Mouse (Mus musculus) forebrain, embryonic 15.5 days (tissue): Measurements from ENCODE around the gene Ms4a10. TPM values are rescaled to one million over a fixed set of nuclear protein-coding genes. Genes with fewer than 3 reads are reported as not detected.
A peak's percentile ranks its signal among the peaks of the same experiment; 100 is the strongest.

Experiments used
- ATAC-seq: fragments of 200-750 bp; cut with Nextera tagmentation; replicated peaks from 2 replicates; pipeline ENCODE4 v1.8.0; 2017; ENCODE audit warnings: mild to moderate bottlenecking, moderate TSS enrichment, moderate library complexity
- H3K27ac ChIP-seq: fragments of 300-500 bp; sonication (generic); replicated peaks from 2 replicates; pipeline ENCODE4 v1.5.1; 2015; ENCODE audit warnings: mild to moderate bottlenecking, inconsistent platforms
- H3K27me3 ChIP-seq: fragments of 300-500 bp; sonication (generic); 2 replicates; pipeline ENCODE4 v1.6.1; 2015; ENCODE audit warnings: inconsistent platforms
- H3K36me3 ChIP-seq: fragments of 300-500 bp; sonication (generic); 2 replicates; pipeline ENCODE4 v1.6.1; 2015; ENCODE audit warnings: mild to moderate bottlenecking, inconsistent platforms
- H3K4me1 ChIP-seq: fragments of 300-500 bp; sonication (generic); 2 replicates; pipeline ENCODE4 v1.6.1; 2015; ENCODE audit warnings: inconsistent platforms
- H3K4me2 ChIP-seq: fragments of 300-500 bp; sonication (generic); replicated peaks from 2 replicates; pipeline ENCODE4 v1.6.1; 2015; ENCODE audit warnings: mild to moderate bottlenecking, inconsistent platforms
- H3K4me3 ChIP-seq: fragments of 300-500 bp; sonication (generic); 2 replicates; pipeline ENCODE4 v1.5.1; 2015; ENCODE audit warnings: mild to moderate bottlenecking, inconsistent platforms
- H3K9ac ChIP-seq: fragments of 300-500 bp; sonication (generic); replicated peaks from 2 replicates; pipeline ENCODE4 v1.6.1; 2015; ENCODE audit warnings: mild to moderate bottlenecking, inconsistent platforms
- H3K9me3 ChIP-seq: fragments of 300-500 bp; sonication (generic); 2 replicates; pipeline ENCODE4 v1.6.1; 2016; ENCODE audit warnings: inconsistent platforms
- WGBS: fragments of 180-500 bp; shearing (Covaris S2); methylation state at CpG from one replicate; pipeline ENCODE4 v1.1.7; 2015; ENCODE audit warnings: mixed read lengths; 5-methylcytosine and 5-hydroxymethylcytosine counted together
- polyA plus RNA-seq: library from polyadenylated mRNA; unstranded; fragments of >200 nt; fragmentation: Nextera tagmentation; extraction: Ambion mirVana; gene quantifications from 2 replicates; pipeline ENCODE4 v1.2.1, GENCODE M21; 2015

Ms4a10 gene
- polyA plus RNA-seq, 1 experiment from 2014 or later = not detected

DNA sequence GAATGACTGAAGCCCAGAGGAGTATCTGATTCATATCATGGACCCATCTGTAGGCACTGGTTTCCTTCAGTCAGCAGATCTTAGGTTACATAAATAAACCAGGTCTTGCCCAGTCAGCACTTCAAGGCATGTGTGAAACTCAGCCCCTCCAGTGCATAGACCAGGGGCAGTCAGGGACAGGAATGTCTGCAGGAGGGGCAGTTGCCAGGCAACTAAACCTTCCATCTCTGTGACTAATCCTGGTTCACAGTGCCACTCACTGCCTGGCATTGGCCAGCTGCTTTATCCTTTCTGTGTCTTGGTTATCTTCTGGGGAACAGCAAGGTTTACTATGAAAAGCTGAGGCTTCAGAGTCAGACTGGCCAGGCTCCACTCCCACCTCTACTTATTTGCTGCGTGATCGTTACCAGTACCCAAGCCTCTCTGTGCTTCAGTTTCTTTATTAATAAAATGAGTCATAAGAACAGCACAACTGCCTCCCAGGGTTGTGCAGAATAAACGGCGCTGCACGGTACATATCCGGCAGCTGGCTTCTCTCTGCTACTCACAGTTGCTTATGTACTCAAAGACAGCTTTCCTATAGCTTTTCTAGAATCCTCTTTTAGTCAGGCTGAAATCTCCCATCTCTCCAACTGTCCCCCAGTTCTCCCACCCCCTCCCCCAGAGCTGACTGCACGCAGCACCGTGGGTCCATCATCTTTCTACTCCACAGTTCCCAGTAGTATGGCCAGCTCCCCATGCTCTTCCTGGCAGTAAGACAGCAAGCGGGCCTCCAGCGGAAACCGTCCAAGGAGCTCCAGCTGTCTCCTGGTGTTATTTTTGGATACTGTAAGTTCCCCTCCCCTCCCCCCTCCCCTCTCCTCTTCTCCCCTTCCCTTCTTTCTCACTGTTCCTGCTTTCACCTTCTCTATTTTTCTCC is 22.2 kb downstream of the Ms4a10 start:
- no peak overlapping the region for H3K27ac ChIP-seq
- H3K9ac ChIP-seq = no peak overlapping the region
- no peak overlapping the region for H3K4me2 ChIP-seq
- no peak for ATAC-seq
- 74% methylated on average over 11 of the region's 11 CpGs for WGBS
- H3K4me3 ChIP-seq = no peak overlapping the region
- H3K27me3 ChIP-seq = 0 out of 2 replicates have a peak, but pooled peaks cover 3% of the 10 kb centered on the region
- H3K4me1 ChIP-seq = peaks cover 17% of the 10 kb centered on the region
- no peaks in the 10 kb centered on the region for H3K36me3 ChIP-seq
- no peaks in the 10 kb centered on the region for H3K9me3 ChIP-seq

DNA sequence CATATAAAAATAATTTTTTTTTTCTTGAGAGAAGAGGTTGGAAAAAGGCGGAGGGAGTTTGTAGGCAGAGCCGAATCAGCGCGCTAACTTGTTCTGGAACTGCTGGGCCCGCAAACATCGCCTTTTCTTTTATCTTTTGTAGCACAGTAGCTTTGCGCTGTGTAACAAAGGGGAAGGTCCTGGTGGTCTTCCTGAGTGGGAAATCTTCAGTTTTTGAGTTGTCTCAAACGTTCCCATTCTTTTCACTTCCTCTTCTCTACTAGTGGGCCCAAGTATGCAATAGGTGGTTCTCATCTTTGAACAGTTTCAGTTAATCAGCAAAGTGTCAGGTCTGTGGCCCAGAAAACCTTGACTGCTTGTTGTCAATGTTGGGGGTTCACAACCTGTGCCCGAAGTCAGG is 24.9 kb downstream of the Ms4a10 start:
- 0 out of 2 replicates have a peak overlapping the region, but pooled peaks have one; percentile 2 for H3K9ac ChIP-seq
- H3K36me3 ChIP-seq = peaks cover 8% of the 10 kb centered on the region
- peak overlapping the region; percentile 71 for H3K4me3 ChIP-seq
- ATAC-seq = no peak
- no peaks in the 10 kb centered on the region for H3K9me3 ChIP-seq
- H3K4me1 ChIP-seq = peaks cover 30% of the 10 kb centered on the region
- H3K27ac ChIP-seq = no peak overlapping the region
- H3K27me3 ChIP-seq = 0 out of 2 replicates have a peak, but pooled peaks cover 3% of the 10 kb centered on the region
- 40% methylated on average over 9 of the region's 9 CpGs for WGBS
- H3K4me2 ChIP-seq = peak overlapping the region; percentile 100

DNA sequence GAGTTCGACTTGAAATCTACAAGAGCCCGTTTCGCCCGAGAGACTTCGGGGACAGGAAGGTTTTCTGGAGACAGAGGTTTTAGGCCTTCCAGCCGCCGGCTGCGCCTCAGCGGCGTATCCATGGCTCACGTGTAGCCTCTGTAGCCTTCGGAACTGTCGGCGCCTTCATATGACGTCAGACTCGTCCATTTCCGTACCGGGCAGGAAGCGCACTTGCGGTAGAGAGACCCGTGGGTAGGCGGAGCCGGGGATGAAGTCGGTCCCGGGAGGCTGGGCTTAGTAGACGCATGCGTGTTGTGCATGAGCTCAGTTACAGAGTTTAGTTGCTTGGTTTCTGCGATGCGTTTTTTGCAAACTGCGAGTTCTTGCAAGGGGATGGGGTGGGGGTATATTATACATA is 25.4 kb downstream of the Ms4a10 start, which contains the start of gene Ccdc86:
Gene Ccdc86 (minus strand): TSS at position 155 of the 400 bp plus-strand sequence.
- WGBS = 0% methylated on average over 30 of the region's 30 CpGs

DNA sequence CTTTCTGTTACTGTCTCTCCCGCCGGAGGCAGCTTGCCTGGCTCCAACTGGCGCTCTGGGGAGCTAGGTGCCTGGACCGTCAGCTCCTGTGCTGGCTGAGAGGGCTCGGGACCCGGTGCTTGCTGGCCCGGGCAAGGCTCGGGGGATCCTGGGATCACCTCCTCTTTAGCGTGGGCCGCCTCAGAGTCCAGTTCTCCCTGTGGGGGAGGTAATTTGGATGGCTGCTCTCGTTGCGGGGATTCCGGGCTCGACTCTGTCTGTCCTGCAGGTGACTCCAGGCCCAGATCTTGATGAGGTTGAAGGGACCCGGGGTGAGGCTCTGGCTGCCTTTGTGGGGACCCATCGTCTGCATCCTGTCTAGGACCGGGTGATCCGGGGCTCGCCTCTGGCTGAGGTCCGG is 26.1 kb downstream of the Ms4a10 start:
- no peak overlapping the region for H3K27ac ChIP-seq
- H3K4me1 ChIP-seq = peaks cover 30% of the 10 kb centered on the region
- peak overlapping the region; percentile 71 for H3K4me3 ChIP-seq
- no peaks in the 10 kb centered on the region for H3K9me3 ChIP-seq
- WGBS = under 1% methylated on average over 20 of the region's 20 CpGs
- peak; percentile 12 for ATAC-seq
- H3K36me3 ChIP-seq = peaks cover 19% of the 10 kb centered on the region
- H3K9ac ChIP-seq = peak overlapping the region; percentile 66
- H3K4me2 ChIP-seq = peak overlapping the region; percentile 100
- 0 out of 2 replicates have a peak, but pooled peaks cover 3% of the 10 kb centered on the region for H3K27me3 ChIP-seq

More for the DNA sequence above, 25.4 kb downstream of the Ms4a10 start, which contains the start of gene Ccdc86:
- Histone ChIP-seq H3K4me2 (peak within 1 kb of the TSS; percentile 100), H3K4me1 (peaks cover 30% of the 10 kb centered on the region), H3K9me3 (no peaks in the 10 kb centered on the region), H3K27ac (no peak within 1 kb of the TSS), H3K36me3 (peaks cover 12% of the 10 kb centered on the region), H3K4me3 (peak within 1 kb of the TSS; percentile 71), H3K27me3 (0 out of 2 replicates have a peak, but pooled peaks cover 3% of the 10 kb centered on the region), H3K9ac (peak within 1 kb of the TSS; percentile 66)
- ATAC-seq = peak; percentile 99

DNA sequence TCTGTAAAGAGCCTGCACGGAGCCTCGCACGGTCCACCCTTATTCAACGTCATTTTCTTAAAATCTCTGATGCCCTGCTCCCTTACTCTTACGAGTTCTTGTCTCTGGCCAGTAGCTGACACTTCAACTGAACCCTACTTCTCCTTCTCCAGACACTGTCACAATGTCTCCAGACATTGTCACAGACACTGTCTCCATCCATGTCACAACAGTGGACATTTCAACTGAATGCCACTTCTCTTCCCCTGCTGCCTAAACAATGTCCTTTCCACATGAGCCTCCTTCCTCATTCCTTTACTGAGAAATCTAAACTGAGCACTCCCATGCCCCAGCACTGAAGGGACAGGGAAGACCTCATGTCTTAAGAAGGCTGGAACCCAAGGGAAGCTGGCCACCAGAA is 27.3 kb downstream of the Ms4a10 start:
- Histone ChIP-seq H3K4me2 (peak overlapping the region; percentile 100), H3K9me3 (no peaks in the 10 kb centered on the region), H3K36me3 (peaks cover 31% of the 10 kb centered on the region), H3K9ac (peak overlapping the region; percentile 66), H3K4me1 (peaks cover 30% of the 10 kb centered on the region), H3K27me3 (0 out of 2 replicates have a peak, but pooled peaks cover 3% of the 10 kb centered on the region), H3K4me3 (peak overlapping the region; percentile 71), H3K27ac (no peak overlapping the region)
- ATAC-seq = no peak
- 87% methylated on average over 5 of the region's 5 CpGs for WGBS

DNA sequence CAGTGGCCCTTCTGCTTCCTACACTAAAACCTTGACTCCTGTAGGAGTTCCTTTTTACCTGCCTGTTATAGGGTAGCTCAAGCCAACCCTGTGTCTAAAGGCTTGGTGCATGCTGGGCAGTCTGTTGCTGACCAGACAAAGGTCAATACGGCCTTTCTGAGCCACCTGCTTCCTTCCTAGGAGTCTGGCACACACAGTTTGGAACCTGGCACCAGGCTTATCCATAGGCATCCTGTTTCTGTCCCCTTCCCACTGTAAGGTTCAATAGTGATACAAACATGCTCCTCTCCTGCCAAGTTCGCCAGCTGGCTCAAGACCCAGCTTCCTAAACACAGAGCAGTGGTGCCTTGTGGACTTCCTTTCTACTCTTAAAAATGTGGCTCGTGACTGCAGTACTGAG is 28.0 kb downstream of the Ms4a10 start:
- Histone ChIP-seq H3K27me3 (no peaks in the 10 kb centered on the region), H3K9me3 (no peaks in the 10 kb centered on the region), H3K36me3 (peaks cover 35% of the 10 kb centered on the region), H3K4me3 (no peak overlapping the region), H3K4me2 (no peak overlapping the region; the same call in 1 of the 2 replicates), H3K9ac (no peak overlapping the region), H3K4me1 (peaks cover 35% of the 10 kb centered on the region), H3K27ac (no peak overlapping the region)
- ATAC-seq = no peak
- 84% methylated on average over 3 of the region's 3 CpGs for WGBS

DNA sequence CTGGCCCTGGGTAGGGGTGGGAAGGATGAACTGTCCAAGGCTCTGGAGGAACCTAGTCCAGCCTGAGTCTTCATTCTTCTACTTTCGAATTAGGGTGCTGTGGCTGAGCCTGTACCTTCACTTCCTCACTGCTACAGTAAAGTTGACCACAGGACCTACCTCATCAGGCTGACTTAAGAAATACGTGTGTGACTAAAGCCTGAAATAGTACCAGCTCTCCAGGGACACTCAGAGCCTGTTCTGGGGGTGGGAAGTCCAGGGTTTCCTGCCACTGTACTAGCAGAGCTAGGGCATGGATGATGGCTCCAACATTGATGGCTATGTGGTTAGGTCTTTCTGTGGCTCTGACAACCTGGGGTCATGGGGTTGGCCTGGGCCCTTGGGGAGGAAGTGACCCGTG is 30.5 kb downstream of the Ms4a10 start:
- H3K9me3 ChIP-seq = no peaks in the 10 kb centered on the region
- H3K9ac ChIP-seq = no peak overlapping the region
- H3K4me1 ChIP-seq = peaks cover 46% of the 10 kb centered on the region
- no peak overlapping the region for H3K4me3 ChIP-seq
- no peaks in the 10 kb centered on the region for H3K27me3 ChIP-seq
- 88% methylated on average over 3 of the region's 3 CpGs for WGBS
- H3K27ac ChIP-seq = no peak overlapping the region
- no peak overlapping the region for H3K4me2 ChIP-seq
- no peak for ATAC-seq
- H3K36me3 ChIP-seq = peaks cover 35% of the 10 kb centered on the region

DNA sequence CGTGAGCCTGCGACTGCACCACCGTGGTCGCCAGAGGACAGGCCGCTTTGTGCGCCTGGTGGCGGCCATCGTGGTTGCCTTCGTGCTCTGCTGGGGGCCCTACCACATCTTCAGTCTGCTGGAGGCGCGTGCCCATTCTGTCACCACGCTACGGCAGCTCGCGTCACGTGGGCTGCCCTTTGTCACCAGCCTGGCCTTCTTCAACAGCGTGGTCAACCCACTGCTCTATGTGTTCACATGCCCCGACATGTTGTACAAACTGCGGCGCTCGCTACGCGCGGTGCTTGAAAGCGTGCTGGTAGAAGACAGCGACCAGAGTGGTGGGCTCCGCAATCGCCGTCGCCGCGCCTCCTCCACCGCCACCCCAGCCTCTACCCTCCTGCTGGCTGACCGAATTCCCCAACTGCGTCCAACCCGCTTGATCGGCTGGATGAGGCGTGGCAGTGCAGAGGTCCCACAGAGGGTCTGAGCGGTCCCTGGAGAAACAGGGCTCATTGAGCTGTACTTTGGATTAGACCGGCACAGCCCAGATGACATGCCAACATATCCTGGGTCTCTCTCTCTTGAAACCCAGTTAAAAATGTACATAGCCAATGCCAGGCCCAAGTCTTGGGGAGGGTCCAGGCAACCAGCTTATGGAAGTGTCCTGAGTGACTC is 33.5 kb downstream of the Ms4a10 start:
- WGBS = 1% methylated on average over 40 of the region's 40 CpGs
- no peaks in the 10 kb centered on the region for H3K27me3 ChIP-seq
- no peaks in the 10 kb centered on the region for H3K9me3 ChIP-seq
- peak overlapping the region; percentile 42 for H3K4me3 ChIP-seq
- H3K9ac ChIP-seq = peak overlapping the region; percentile 53
- peaks cover 35% of the 10 kb centered on the region for H3K36me3 ChIP-seq
- peaks cover 19% of the 10 kb centered on the region for H3K4me1 ChIP-seq
- peak overlapping the region; percentile 69 for H3K4me2 ChIP-seq
- H3K27ac ChIP-seq = peak overlapping the region; percentile 37
- ATAC-seq = peak; percentile 82

DNA sequence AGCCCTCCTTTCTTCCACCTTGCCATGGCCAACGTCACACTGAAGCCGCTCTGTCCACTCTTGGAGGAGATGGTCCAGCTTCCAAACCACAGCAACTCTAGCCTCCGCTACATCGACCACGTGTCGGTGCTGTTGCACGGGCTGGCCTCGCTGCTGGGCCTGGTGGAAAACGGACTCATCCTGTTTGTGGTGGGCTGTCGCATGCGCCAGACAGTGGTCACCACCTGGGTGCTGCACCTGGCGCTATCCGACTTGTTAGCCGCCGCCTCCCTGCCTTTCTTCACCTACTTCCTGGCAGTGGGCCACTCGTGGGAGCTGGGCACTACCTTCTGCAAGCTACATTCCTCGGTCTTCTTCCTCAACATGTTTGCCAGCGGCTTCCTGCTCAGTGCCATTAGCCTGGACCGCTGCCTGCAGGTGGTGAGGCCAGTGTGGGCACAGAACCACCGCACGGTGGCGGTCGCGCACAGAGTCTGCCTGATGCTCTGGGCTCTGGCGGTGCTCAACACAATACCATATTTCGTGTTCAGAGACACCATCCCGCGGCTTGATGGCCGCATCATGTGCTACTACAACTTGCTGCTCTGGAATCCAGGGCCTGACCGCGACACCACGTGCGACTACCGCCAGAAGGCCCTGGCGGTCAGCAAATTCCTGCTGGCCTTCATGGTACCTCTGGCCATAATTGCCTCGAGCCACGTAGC is 34.2 kb downstream of the Ms4a10 start:
- Histone ChIP-seq H3K4me2 (peak overlapping the region; percentile 69), H3K27ac (peak overlapping the region; percentile 37), H3K4me1 (peaks cover 19% of the 10 kb centered on the region), H3K36me3 (peaks cover 34% of the 10 kb centered on the region), H3K27me3 (no peaks in the 10 kb centered on the region), H3K4me3 (peak overlapping the region; percentile 42), H3K9ac (peak overlapping the region; percentile 53), H3K9me3 (no peaks in the 10 kb centered on the region)
- 15% methylated on average over 37 of the region's 37 CpGs for WGBS
- peak; percentile 95 for ATAC-seq

DNA sequence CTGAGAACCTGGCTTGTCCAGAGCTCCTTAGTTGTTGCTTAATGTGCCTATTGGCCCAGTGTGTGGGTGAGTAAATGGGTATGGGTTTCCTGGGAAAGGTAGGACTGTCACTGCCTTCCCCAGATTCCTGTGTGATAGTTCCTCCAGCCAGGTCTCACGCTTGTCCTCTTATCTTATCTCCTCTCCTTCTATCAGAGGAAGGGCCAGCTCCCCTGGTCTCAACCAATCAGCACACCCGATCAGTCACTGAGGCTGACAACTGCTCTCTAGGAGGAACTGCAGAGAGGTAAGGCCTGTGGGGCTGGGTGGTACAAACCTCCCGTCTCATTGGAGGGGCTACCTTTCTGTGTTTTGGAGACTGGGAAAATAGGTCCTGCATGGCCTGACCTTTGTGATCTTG is 35.7 kb downstream of the Ms4a10 start:
- no peaks in the 10 kb centered on the region for H3K27me3 ChIP-seq
- H3K4me1 ChIP-seq = peaks cover 19% of the 10 kb centered on the region
- WGBS = 81% methylated on average over 3 of the region's 3 CpGs
- H3K4me3 ChIP-seq = no peak overlapping the region
- no peak overlapping the region for H3K4me2 ChIP-seq
- peaks cover 19% of the 10 kb centered on the region for H3K36me3 ChIP-seq
- H3K27ac ChIP-seq = no peak overlapping the region
- no peak for ATAC-seq
- H3K9me3 ChIP-seq = no peaks in the 10 kb centered on the region
- no peak overlapping the region for H3K9ac ChIP-seq

DNA sequence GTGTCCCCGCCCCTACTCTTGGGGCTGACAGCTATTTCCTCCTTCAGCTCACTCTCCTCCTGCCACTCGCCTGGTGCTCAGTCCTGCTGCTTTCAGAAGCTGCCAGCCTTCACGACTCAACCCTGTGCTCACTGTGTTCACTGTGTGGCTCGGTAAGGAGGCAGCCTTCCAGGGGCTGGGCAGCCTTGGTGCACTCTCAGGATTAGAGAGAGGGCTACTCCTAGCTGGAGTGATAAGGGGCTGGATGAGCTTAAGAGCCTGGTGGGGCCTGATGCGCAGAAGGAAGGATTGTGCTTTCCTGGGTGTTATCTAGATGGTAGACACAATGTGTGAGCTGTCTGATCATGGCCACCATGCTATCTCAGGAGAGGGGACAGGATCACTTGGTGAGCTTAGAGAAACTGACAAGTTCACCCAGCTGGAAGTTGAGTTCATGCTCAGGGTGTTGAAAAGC is 37.3 kb downstream of the Ms4a10 start, which contains the start of gene Ptgdr2:
Gene Ptgdr2 (plus strand): TSS at position 51 of the 454 bp plus-strand sequence.
- no peak within 1 kb of the TSS for H3K4me2 ChIP-seq
- 73% methylated on average over 5 of the region's 5 CpGs for WGBS
- no peak for ATAC-seq
- peaks cover 3% of the 10 kb centered on the region; the same call in 1 of the 2 replicates for H3K36me3 ChIP-seq
- H3K9me3 ChIP-seq = no peaks in the 10 kb centered on the region
- no peak within 1 kb of the TSS for H3K4me3 ChIP-seq
- peaks cover 19% of the 10 kb centered on the region for H3K4me1 ChIP-seq
- H3K27ac ChIP-seq = no peak within 1 kb of the TSS
- H3K27me3 ChIP-seq = no peaks in the 10 kb centered on the region
- no peak within 1 kb of the TSS for H3K9ac ChIP-seq
